Mouse (Mus musculus): ENCODE measurements around the gene Hemgn. TPM values are rescaled to one million over a fixed set of nuclear protein-coding genes. Genes with fewer than 3 reads are reported as not detected.

Gene Hemgn
- polyA plus RNA-seq, 1 experiment from 2014 or later, result 1.8 TPM

- ATAC-seq (replicated peaks; ENCODE audit: extremely low read depth, insufficient read depth, low FRiP score), result peak; percentile 52; the same call in 1 of the 2 replicates
- peaks cover 53% of the 10 kb centered on the region for H3K27me3 ChIP-seq (ENCODE audit: control insufficient read depth, insufficient read depth, low read length)
- no peak overlapping the region for H3K4me3 ChIP-seq (ENCODE audit: low read length)
- 15% methylated on average over 10 of the region's 10 CpGs for WGBS
- H3K36me3 ChIP-seq (ENCODE audit: control insufficient read depth, insufficient read depth), result no peaks in the 10 kb centered on the region
- no peak overlapping the region for H3K4me2 ChIP-seq (ENCODE audit: low read depth, low read length)
- H3K9me3 ChIP-seq (replicated peaks; ENCODE audit: control insufficient read depth, low read length), result no peaks in the 10 kb centered on the region
- H3K27ac ChIP-seq (ENCODE audit: low read length), result no peak overlapping the region
- no peaks in the 10 kb centered on the region for H3K4me1 ChIP-seq (ENCODE audit: control insufficient read depth, insufficient read depth, low read length)
- H3K9ac ChIP-seq (ENCODE audit: low read length), result no peak overlapping the region; the same call in 1 of the 2 replicates
Observed at GRCm38 (mm10) chr4:46353045-46353444, 60.3 kb downstream of the Hemgn start.

DNA sequence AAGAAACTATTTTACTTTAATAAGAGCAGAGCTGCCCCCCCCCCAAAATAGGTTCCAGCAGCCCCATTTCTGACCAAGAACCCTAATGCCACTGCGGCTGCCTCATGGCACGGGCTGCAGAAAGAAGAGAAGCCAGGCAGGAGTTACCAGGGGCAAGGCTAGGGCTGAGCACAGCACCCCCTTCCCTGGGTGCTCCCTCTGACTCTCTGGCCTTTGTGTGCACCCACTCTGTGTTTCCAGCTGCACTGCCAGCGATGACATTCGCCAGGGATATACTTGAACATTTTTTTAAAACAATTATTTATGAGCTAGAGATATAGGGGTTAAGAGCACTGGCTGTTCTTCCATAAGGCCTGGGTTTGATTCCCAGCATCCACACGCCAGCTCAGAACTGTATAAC lies 63.8 kb downstream of the Hemgn start:
- Histone ChIP-seq H3K4me3 (ENCODE audit: low read length) (no peak overlapping the region), H3K9me3 (replicated peaks; ENCODE audit: control insufficient read depth, low read length) (no peaks in the 10 kb centered on the region), H3K4me1 (ENCODE audit: control insufficient read depth, insufficient read depth, low read length) (no peaks in the 10 kb centered on the region), H3K4me2 (ENCODE audit: low read depth, low read length) (no peak overlapping the region), H3K36me3 (ENCODE audit: control insufficient read depth, insufficient read depth) (no peaks in the 10 kb centered on the region), H3K9ac (ENCODE audit: low read length) (no peak overlapping the region), H3K27ac (ENCODE audit: low read length) (no peak overlapping the region), H3K27me3 (ENCODE audit: control insufficient read depth, insufficient read depth, low read length) (peaks cover 78% of the 10 kb centered on the region)
- ATAC-seq (replicated peaks; ENCODE audit: extremely low read depth, insufficient read depth, low FRiP score), result no peak
- 57% methylated on average over 5 of the region's 5 CpGs for WGBS

GRCm38 (mm10) chr4:46348897-46349296 lies 64.4 kb downstream of the Hemgn start:
- 43% methylated on average over 9 of the region's 9 CpGs for WGBS
- Histone ChIP-seq H3K4me2 (ENCODE audit: low read depth, low read length) (no peak overlapping the region), H3K9ac (ENCODE audit: low read length) (no peak overlapping the region), H3K27me3 (ENCODE audit: control insufficient read depth, insufficient read depth, low read length) (peaks cover 84% of the 10 kb centered on the region), H3K36me3 (ENCODE audit: control insufficient read depth, insufficient read depth) (no peaks in the 10 kb centered on the region), H3K9me3 (replicated peaks; ENCODE audit: control insufficient read depth, low read length) (no peaks in the 10 kb centered on the region), H3K4me3 (ENCODE audit: low read length) (no peak overlapping the region), H3K27ac (ENCODE audit: low read length) (no peak overlapping the region), H3K4me1 (ENCODE audit: control insufficient read depth, insufficient read depth, low read length) (no peaks in the 10 kb centered on the region)
- no peak for ATAC-seq (replicated peaks; ENCODE audit: extremely low read depth, insufficient read depth, low FRiP score)

- Histone ChIP-seq H3K4me2 (ENCODE audit: low read depth, low read length) (no peak overlapping the region), H3K27me3 (ENCODE audit: control insufficient read depth, insufficient read depth, low read length) (peaks cover 89% of the 10 kb centered on the region), H3K36me3 (ENCODE audit: control insufficient read depth, insufficient read depth) (no peaks in the 10 kb centered on the region), H3K4me1 (ENCODE audit: control insufficient read depth, insufficient read depth, low read length) (no peaks in the 10 kb centered on the region), H3K9me3 (replicated peaks; ENCODE audit: control insufficient read depth, low read length) (no peaks in the 10 kb centered on the region), H3K27ac (ENCODE audit: low read length) (no peak overlapping the region), H3K4me3 (ENCODE audit: low read length) (no peak overlapping the region), H3K9ac (ENCODE audit: low read length) (no peak overlapping the region)
- 6% methylated on average over 41 of the region's 41 CpGs for WGBS
- no peak for ATAC-seq (replicated peaks; ENCODE audit: extremely low read depth, insufficient read depth, low FRiP score)
Observed at GRCm38 (mm10) chr4:46347580-46348515, 65.5 kb downstream of the Hemgn start.

- Histone ChIP-seq H3K4me2 (ENCODE audit: low read depth, low read length) (no peak overlapping the region), H3K36me3 (ENCODE audit: control insufficient read depth, insufficient read depth) (no peaks in the 10 kb centered on the region), H3K4me3 (ENCODE audit: low read length) (no peak overlapping the region), H3K4me1 (ENCODE audit: control insufficient read depth, insufficient read depth, low read length) (no peaks in the 10 kb centered on the region), H3K9ac (ENCODE audit: low read length) (no peak overlapping the region), H3K27me3 (ENCODE audit: control insufficient read depth, insufficient read depth, low read length) (peaks cover 90% of the 10 kb centered on the region), H3K27ac (ENCODE audit: low read length) (no peak overlapping the region), H3K9me3 (replicated peaks; ENCODE audit: control insufficient read depth, low read length) (no peaks in the 10 kb centered on the region)
- no peak for ATAC-seq (replicated peaks; ENCODE audit: extremely low read depth, insufficient read depth, low FRiP score)
- WGBS, result 5% methylated on average over 4 of the region's 4 CpGs
Observed at GRCm38 (mm10) chr4:46347141-46347540, 66.2 kb downstream of the Hemgn start.

DNA sequence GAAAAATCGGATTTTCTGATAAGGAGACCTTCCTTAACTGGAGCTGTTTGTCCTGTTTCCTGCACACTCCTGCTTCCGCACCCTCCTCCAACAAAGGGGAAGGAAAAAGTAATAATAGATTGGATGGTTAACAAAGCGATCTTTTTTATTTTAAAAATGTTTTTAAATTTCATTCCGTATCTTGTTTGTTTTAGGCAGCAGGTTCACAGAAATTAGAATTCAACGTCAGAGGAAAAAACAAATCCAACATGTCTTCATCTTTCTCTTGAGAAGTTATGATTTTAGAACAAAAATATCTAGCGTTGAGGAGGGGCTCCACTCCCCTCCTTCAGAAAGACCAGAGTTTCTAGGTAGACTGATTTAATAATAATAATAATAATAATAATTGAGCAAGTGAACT lies 67.1 kb downstream of the Hemgn start:
- no peak for ATAC-seq (replicated peaks; ENCODE audit: extremely low read depth, insufficient read depth, low FRiP score)
- Histone ChIP-seq H3K36me3 (ENCODE audit: control insufficient read depth, insufficient read depth) (no peaks in the 10 kb centered on the region), H3K4me2 (ENCODE audit: low read depth, low read length) (no peak overlapping the region), H3K4me1 (ENCODE audit: control insufficient read depth, insufficient read depth, low read length) (no peaks in the 10 kb centered on the region), H3K27me3 (ENCODE audit: control insufficient read depth, insufficient read depth, low read length) (peaks cover 91% of the 10 kb centered on the region), H3K27ac (ENCODE audit: low read length) (no peak overlapping the region), H3K9me3 (replicated peaks; ENCODE audit: control insufficient read depth, low read length) (no peaks in the 10 kb centered on the region), H3K9ac (ENCODE audit: low read length) (no peak overlapping the region), H3K4me3 (ENCODE audit: low read length) (no peak overlapping the region)
- 24% methylated on average over 6 of the region's 6 CpGs for WGBS

DNA sequence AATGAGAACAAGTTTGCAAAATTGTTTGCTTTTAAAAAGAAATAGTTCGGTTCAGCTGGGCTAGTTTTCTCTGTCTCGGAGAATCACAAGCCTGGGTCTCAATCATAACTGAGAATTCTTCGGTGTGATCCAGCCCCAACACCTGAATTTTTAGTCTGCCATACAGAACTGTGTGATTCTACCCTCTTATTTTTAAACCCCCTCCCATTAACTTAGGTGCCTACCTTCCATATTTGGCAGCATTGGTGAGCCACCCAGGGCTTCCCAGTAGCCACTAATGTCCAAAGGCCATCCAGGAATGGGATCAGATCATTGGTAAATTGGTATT lies 67.6 kb downstream of the Hemgn start:
- H3K4me3 ChIP-seq (ENCODE audit: low read length), result no peak overlapping the region
- no peak overlapping the region for H3K9ac ChIP-seq (ENCODE audit: low read length)
- no peak overlapping the region for H3K27ac ChIP-seq (ENCODE audit: low read length)
- H3K9me3 ChIP-seq (replicated peaks; ENCODE audit: control insufficient read depth, low read length), result no peaks in the 10 kb centered on the region
- no peak for ATAC-seq (replicated peaks; ENCODE audit: extremely low read depth, insufficient read depth, low FRiP score)
- peaks cover 91% of the 10 kb centered on the region for H3K27me3 ChIP-seq (ENCODE audit: control insufficient read depth, insufficient read depth, low read length)
- no peaks in the 10 kb centered on the region for H3K4me1 ChIP-seq (ENCODE audit: control insufficient read depth, insufficient read depth, low read length)
- no peaks in the 10 kb centered on the region for H3K36me3 ChIP-seq (ENCODE audit: control insufficient read depth, insufficient read depth)
- 22% methylated on average over 3 of the region's 3 CpGs for WGBS
- no peak overlapping the region for H3K4me2 ChIP-seq (ENCODE audit: low read depth, low read length)

DNA sequence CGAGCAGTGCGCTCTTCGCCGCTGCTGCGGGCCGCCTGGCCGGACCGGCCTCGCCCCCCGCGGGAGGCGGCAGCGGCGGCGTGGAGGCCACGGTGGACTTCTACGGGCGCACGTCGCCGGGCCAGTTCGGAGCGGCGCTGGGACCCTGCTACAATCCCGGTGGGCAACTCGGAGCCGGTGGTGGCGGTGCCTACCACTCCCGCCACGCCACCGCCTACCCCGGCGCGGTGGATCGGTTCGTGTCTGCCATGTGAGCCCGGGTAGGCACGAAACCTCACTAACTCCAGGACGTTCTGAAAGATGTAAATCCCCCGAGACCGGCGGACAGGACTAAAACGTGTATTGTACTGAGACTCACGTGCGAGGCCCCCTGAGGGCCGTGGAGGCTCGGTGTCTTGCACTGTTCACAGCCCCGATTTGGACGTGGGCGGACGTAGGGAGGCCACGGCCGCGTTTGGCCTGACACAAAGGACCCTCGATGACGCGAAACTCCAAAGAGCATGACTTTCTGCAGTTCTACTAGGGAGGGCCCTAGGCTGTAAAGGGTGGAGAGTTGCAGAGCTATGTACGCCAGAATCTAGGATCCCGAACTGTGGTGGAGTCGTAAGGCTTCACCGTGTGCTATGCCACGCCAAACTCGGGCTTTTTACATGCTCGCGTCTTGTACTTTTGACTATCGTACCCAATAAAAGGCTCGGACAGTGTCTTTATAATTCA lies 68.1 kb downstream of the Hemgn start:
- Histone ChIP-seq H3K27me3 (ENCODE audit: control insufficient read depth, insufficient read depth, low read length) (peaks cover 91% of the 10 kb centered on the region), H3K4me3 (ENCODE audit: low read length) (peak overlapping the region; percentile 50), H3K36me3 (ENCODE audit: control insufficient read depth, insufficient read depth) (no peaks in the 10 kb centered on the region), H3K4me2 (ENCODE audit: low read depth, low read length) (peak overlapping the region; percentile 61), H3K9ac (ENCODE audit: low read length) (no peak overlapping the region), H3K9me3 (replicated peaks; ENCODE audit: control insufficient read depth, low read length) (no peaks in the 10 kb centered on the region), H3K4me1 (ENCODE audit: control insufficient read depth, insufficient read depth, low read length) (no peaks in the 10 kb centered on the region), H3K27ac (ENCODE audit: low read length) (no peak overlapping the region)
- ATAC-seq (replicated peaks; ENCODE audit: extremely low read depth, insufficient read depth, low FRiP score), result no peak
- 4% methylated on average over 66 of the region's 67 CpGs for WGBS

- H3K27ac ChIP-seq (ENCODE audit: low read length), result no peak overlapping the region
Observed at GRCm38 (mm10) chr4:46344288-46344687, 69.0 kb downstream of the Hemgn start.

More at GRCm38 (mm10) chr4:46344288-46344687, 69.0 kb downstream of the Hemgn start:
- Histone ChIP-seq H3K36me3 (ENCODE audit: control insufficient read depth, insufficient read depth) (no peaks in the 10 kb centered on the region), H3K4me2 (ENCODE audit: low read depth, low read length) (peak overlapping the region; percentile 61), H3K9me3 (replicated peaks; ENCODE audit: control insufficient read depth, low read length) (no peaks in the 10 kb centered on the region), H3K27me3 (ENCODE audit: control insufficient read depth, insufficient read depth, low read length) (peaks cover 91% of the 10 kb centered on the region), H3K4me3 (ENCODE audit: low read length) (peak overlapping the region; percentile 50), H3K9ac (ENCODE audit: low read length) (no peak overlapping the region), H3K4me1 (ENCODE audit: control insufficient read depth, insufficient read depth, low read length) (no peaks in the 10 kb centered on the region)
- WGBS, result under 1% methylated on average over 51 of the region's 51 CpGs
- ATAC-seq (replicated peaks; ENCODE audit: extremely low read depth, insufficient read depth, low FRiP score), result no peak; the same call in 1 of the 2 replicates
